Mouse (Mus musculus): ENCODE data around the gene Il2ra.
"Not testable (repeated sequence)": the region's sequence is repeated elsewhere in the genome, so short reads cannot be mapped to it uniquely, and the experiment has no call there.

Il2ra gene

DNA sequence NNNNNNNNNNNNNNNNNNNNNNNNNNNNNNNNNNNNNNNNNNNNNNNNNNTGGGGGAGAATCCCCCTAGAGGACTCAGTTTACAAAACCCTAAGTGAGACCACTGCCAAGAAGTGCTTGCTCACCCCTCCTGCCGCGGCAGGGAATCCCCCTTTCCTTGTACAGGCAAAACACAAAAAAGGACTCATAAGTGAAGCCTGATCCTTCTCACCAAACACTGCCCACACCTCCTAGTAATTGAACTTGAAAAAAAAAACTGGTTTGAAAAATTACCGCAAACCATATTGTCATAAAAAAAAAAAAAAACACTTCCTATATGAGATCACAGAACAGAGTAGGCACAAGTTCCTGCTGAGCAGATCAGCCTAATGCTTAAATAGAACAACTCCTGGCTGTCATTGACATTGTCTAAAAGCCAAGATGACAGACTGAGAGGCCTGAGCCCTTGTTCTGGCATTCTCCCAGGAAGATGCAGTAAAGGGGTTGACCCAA, at the start of gene Il2ra:
Gene Il2ra (plus strand): TSS at position 357 of the 491 bp plus-strand sequence.
- in situ Hi-C loops (cut with MboI; ENCODE audit: low sequenced_read_pairs) = no loop called here

DNA sequence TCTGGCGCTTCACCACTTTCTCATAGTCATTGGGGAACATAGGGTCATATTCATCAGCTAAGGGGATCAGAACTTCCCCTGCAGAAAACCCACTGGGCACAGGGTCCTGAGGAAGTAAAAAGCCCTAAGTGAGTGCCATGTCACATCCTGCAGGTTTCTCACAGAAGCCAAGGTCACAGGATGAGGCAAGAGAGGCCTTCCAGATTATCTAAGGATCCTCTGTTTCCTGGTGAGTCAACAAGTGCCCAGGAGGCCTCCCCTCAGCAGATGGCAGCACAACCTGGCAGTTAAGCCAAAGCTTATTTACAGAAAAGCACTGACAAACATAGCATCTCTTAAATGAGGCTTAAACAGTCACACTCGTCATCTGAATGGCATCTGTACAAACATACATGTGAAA, 45.9 kb upstream of the Il2ra start:
- in situ Hi-C loops (cut with MboI; ENCODE audit: low sequenced_read_pairs) = no loop called here

DNA sequence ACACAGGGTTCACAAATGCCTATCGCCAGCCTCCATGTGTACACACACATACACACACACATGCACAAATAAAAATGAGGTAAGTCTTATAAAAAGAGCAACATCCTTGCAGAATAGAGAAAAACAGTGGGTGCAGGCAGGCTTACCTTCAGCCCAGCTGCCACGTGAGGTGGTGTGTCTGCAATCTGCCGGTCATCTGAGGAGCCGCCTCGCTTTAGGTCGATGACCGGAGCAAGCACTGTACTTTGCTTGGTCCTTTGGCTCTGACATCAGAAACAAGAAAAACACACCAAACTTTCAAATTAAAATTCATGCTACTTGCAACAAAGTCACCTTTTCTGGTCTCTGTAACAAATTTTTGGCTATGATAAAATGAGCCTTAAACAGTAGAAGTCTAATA, 44.7 kb upstream of the Il2ra start:
- in situ Hi-C loops (cut with MboI; ENCODE audit: low sequenced_read_pairs) = no loop called here

DNA sequence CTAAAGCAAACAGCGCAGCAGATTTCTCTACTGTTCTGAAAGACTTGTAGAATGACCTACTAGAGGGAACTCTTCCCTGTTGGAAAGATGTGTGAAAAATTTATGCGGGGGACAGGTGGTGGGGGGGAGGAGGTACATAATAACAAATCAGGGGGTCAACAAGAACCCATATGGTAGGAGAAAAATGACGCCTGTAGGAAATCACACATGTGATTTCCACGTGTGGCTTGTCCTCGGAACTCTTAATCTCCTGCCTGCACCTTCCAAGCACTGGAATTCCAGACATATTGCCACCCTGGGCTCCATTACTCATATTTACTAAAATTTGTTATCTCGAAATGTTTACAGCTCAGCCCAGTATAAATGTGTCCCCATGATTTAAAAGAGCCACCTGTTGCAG, 40.8 kb upstream of the Il2ra start:
- in situ Hi-C loops (cut with MboI; ENCODE audit: low sequenced_read_pairs) = loop anchor here (10.0 kb wide), 1 partner anchor 93 kb away; no protein-coding TSS in a partner anchor

DNA sequence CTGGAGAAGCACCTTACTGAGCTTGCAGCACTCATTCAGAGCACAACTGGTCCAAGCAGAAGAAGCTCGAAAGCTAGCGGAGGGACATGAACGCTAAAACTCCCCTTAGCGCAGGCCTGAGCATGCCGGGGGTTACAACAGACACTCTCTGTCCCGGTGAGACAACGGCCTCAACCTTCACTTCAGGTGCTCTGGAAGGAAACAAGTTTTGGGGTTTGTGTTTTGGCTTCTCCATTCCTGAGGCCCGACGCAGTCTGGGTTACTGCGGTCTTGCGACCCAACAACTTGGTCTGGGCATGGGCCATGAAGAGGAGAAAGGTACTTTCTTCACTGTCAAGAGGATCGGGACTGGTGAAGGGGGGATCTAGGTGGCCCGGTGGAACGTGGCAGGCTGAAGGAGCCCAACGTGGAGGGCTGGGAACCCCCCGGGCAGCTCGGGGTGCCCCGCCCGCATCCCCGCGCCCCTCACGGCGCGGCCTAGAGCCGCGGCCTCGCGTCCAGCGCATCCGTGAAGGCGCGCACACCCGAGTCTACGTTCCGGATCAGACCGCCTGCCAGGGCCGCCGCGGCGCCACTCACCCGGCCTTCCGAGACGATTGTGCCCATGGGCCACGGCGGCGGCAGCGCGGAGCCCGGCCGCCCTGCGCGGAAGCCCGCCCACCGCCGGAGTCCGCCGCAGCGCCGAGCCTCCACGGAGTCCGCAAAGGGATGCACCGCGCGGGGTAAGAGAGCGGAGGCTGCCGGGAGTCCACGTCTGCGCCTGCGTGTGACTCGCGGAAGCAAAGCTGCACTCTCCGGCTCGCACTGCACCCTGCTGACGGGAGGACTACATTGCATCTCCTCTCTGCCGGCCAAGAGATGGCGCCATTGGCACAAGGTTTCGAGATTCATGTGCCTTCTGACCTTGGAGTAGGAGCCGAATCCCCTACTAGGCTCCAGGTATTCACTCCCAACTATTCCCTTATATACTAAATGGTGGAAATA, 39.8 kb upstream of the Il2ra start:
- in situ Hi-C loops (cut with MboI; ENCODE audit: low sequenced_read_pairs) = loop anchor here (10.0 kb wide), 1 partner anchor 92 kb away; no protein-coding TSS in a partner anchor

GRCm38 (mm10) chr2:11604053-11604452, 38.6 kb upstream of the Il2ra start, which contains the start of gene Rbm17:
TSS of gene Rbm17 (minus strand) at chr2:11604153.
- in situ Hi-C loops (cut with MboI; ENCODE audit: low sequenced_read_pairs) = loop anchor here (10.0 kb wide), 1 partner anchor 91 kb away; no protein-coding TSS in a partner anchor

DNA sequence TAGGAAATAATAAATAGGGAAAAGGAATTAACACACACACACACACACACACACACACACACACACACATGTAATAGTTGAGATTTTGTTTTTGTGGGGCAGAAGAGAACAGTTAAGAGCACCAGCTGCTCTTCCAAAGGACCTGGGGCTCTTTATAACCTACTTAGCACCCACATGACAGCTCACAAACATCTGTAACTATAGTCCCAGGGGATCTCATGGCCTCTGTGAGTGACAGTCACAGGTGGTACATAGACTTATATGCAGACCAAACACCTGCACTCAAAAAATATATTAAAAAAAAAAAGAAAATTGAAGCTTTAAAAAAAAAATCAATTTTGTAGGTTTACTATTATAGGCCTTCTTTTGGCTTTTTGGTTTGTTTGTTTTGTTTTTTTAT, 37.7 kb upstream of the Il2ra start:
- in situ Hi-C loops (cut with MboI; ENCODE audit: low sequenced_read_pairs) = loop anchor here (10.0 kb wide), 1 partner anchor 90 kb away; no protein-coding TSS in a partner anchor

DNA sequence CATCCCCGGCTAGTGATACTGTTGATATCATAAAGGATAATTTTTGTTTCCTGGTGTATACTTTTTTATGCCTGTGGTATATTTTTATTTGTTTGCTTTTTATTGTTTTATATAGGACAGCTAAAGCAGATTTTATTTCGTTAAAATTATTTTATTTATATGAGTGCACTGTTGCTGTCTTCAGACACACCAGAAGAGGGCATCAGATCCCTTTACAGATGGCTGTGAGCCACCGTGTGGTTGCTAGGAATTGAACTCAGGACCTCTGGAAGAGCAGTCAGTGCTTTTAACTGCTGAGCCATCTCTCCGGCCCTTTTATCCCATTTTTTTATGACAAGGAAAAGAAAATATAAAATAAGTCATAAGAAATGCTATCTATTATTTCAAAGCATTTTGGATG, 35.9 kb upstream of the Il2ra start:
- in situ Hi-C loops (cut with MboI; ENCODE audit: low sequenced_read_pairs) = loop anchor here (10.0 kb wide), 1 partner anchor 88 kb away; no protein-coding TSS in a partner anchor

DNA sequence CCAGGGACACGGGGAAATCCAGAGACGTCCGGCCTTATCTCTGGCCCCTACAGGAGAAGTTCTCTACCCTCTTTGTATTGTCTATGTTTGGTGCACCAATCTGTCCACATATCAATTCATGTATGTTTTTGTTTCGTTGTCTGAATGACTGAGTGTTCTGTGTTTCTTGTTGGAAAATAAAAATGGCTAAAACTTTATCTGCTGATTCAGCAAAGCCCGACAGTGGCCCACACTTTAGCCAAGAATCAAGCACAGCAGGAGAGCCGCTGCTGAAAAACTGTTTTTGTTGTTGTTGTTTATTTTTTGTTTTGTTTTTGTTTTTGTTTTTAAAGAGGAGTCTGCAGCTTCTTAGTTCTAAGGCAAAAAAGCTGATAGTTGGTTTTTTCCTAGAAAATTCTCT, 29.7 kb upstream of the Il2ra start:
- in situ Hi-C loops (cut with MboI; ENCODE audit: low sequenced_read_pairs) = not testable (repeated sequence)

- in situ Hi-C loops (cut with MboI; ENCODE audit: low sequenced_read_pairs) = no loop called here
Measured at GRCm38 (mm10) chr2:11616846-11617245, 25.8 kb upstream of the Il2ra start.

DNA sequence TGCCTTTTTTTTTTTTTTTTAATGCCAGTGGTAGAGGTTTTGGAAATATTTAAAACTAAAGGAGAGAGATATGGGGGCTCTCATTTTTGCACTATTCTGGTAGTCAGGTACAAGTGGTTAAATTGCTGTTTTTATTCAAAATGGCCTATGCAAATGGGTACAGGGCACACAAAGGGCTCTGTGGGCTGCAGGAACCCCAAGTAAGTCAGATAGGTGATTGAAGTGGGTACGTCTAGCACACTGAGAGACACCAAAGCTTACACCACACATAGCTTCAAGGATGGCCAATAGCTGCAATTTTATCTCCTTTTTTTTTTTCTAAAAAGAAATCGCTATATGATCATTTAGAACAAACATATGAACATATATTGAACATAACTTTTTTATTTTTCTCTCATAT, 23.0 kb upstream of the Il2ra start:
- in situ Hi-C loops (cut with MboI; ENCODE audit: low sequenced_read_pairs) = no loop called here

- in situ Hi-C loops (cut with MboI; ENCODE audit: low sequenced_read_pairs) = no loop called here
Measured at GRCm38 (mm10) chr2:11623173-11623572, 19.4 kb upstream of the Il2ra start.

- in situ Hi-C loops (cut with MboI; ENCODE audit: low sequenced_read_pairs) = no loop called here
Measured at GRCm38 (mm10) chr2:11623726-11624125, 18.9 kb upstream of the Il2ra start.

DNA sequence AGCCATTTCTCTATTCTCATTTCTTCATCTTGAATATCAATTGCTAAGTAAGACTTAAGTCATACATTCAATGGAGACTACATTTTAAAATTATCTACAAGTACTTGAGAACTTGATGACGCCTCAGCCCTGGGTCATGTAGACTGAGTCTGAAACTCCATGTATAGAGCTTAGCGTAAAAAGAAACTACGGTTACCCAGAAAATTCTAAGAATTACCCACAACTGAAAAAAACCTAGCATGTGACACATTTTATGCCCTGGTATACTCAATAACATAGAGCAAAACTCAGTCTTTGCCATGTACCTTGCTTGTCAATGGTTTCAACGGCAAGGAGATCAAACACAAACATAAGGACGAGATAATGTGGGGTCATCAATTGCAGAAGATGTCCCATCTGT, 16.7 kb upstream of the Il2ra start, which contains the start of gene Gm17490:
Gene Gm17490 (minus strand): TSS at position 375 of the 400 bp plus-strand sequence.
- in situ Hi-C loops (cut with MboI; ENCODE audit: low sequenced_read_pairs) = no loop called here

- in situ Hi-C loops (cut with MboI; ENCODE audit: low sequenced_read_pairs) = no loop called here
Measured at GRCm38 (mm10) chr2:11635035-11635434, 7.6 kb upstream of the Il2ra start.

DNA sequence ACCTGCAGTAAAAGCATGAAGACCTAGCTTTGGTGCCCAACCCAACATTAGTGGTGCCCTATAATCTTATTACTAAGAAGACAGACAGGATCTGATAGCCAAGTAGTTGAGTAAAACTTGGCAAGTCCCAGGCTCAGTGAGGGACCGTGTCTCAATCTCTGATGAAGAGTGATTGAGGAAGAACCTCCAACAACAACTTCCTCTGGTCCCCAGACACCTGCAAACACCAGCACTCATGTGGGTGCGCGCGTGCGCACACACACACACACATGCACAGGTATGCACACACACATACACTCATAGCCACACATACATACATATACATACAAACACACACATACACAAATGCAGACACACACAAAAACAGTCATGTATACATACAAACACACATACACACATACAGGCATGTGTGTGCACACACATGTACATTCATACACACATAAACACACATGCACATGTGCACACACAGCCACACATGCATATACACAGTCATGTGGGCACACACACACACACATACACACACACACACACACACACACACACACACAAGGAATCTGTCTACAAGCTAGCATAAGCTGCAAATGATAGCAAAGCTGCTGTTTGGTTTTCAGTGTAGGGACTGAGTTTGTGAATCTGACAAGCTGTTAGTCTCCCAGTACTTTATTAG, 7.0 kb upstream of the Il2ra start:
- in situ Hi-C loops (cut with MboI; ENCODE audit: low sequenced_read_pairs) = no loop called here

DNA sequence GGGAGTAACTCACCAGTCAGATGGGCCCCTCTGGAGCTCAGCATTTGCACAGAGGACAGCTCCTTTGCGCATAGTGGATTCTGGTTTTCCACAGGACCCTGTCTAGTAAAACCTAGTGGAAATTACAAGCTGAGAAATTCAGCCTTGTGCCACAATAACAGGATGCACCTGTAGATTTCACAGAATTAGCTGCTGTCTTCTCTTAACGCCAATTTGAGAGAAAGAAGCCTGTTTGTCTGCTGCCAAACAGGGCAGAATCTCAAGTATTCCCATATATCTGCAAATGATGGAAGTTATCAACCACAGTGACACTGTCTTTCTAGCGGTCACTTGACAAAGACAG, 6.5 kb upstream of the Il2ra start:
- in situ Hi-C loops (cut with MboI; ENCODE audit: low sequenced_read_pairs) = no loop called here

GRCm38 (mm10) chr2:11637115-11637514, 5.5 kb upstream of the Il2ra start:
- in situ Hi-C loops (cut with MboI; ENCODE audit: low sequenced_read_pairs) = no loop called here

GRCm38 (mm10) chr2:11644057-11644456, 1.4 kb downstream of the Il2ra start:
- in situ Hi-C loops (cut with MboI; ENCODE audit: low sequenced_read_pairs) = no loop called here

DNA sequence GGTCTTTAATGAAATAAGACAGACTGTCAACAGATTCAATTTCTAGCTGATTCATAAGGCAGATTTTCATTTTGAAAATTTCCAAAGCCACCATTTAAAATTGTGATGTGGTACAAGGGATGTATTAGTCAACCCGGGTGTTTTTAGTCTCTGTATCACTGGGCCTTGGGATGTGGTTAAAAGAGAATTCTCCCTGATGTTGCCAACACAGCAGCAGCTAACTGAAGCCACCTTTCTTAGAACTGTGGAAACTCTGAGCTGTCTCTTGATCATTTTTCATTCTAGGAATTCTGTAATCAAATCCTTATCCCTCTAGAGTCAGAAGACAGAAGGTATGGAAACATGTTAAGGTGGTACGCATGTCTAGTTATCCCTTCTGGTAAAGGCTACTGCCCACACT, 2.7 kb downstream of the Il2ra start:
- in situ Hi-C loops (cut with MboI; ENCODE audit: low sequenced_read_pairs) = no loop called here

DNA sequence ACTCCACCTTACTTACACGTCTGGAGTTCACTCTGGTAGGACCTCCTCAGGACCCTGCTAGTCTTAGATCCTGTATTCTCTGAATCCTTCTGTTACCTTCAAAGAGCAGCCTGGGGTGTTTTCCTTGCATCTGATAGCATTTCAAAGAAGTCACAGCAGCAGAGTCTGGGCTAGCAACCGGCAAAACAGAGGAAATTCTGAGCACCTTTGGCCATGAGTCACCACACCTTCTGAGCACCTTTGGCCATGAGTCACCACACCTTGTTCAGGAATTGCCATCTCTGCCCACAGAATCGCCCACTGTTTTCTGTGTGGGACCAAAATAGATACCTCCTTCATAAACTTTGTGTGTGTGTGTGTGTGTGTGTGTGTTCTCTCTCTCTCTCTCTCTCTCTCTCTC, 8.9 kb downstream of the Il2ra start:
- in situ Hi-C loops (cut with MboI; ENCODE audit: low sequenced_read_pairs) = no loop called here
